Mouse (Mus musculus): Measurements from ENCODE around the gene Agbl3.

DNA sequence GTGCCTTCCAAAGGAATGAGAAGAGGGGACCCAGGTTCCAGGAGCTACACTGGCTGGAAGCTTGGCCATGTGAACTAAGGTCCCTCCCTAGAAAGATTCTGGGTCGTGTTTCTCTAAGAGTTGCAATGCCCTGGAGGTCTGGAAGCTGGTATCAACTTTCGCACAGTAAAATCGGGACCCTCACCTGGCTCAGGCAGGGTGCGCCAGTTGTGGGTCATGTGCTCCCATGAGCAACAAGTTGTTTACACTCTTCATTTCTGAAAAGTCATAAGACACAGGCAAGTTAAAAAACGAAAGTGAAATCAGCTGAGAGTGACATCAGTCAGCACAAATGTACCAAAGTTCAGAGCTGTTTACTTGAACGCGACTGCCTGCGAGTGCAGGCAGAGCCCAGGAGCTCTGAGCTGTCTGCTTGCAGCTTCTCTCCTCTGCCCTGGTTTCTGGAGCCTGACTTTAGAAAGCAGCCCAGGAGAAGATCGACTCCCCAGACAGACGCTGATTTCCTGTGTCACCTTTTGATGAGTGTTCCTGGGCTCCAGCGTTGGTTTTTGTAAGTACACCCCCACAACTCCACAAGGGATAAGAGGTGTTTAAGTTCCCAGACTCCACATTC is 82.7 kb downstream of the Agbl3 start, which contains the start of gene Tmem140:
- TF ChIP-seq POLR2A (IDR thresholded peaks at IDR 0.05; ENCODE audit: borderline replicate concordance, insufficient read depth, low read length) (no peak), CTCF (IDR thresholded peaks at IDR 0.05; ENCODE audit: borderline replicate concordance, insufficient read depth, low read depth, low read length) (no peak)

Measured in cerebellum, adult 2 months (tissue).